In genomic region chr17:45240545-45240944, GRCm38 (mm10) we compare ENCODE assay signal across 21 mouse cellular contexts.
DNase-seq lines count a peak whose midpoint lies in the region; ATAC-seq lines count a peak whose summit lies in the region.
"Had no signal": no experiment of that assay in that cellular context is flagged by ENCODE, and none has a peak within 500 bp of the region (broad histone marks: within the 10 kb centered on the region; RNA-seq: fewer than 3 reads in every experiment).

No protein-coding gene starts in this region.

- ATAC-seq in kidney, embryonic 14.5 days (ENCODE audit: low FRiP score, low TSS enrichment) = no peak
- ATAC-seq in midbrain, embryonic 12.5 days (ENCODE audit: low FRiP score, low read depth) = peak; percentile 13; the same call in 1 of the 2 replicates
- no peak for ATAC-seq in midbrain, embryonic 16.5 days
- ATAC-seq: intestine, postnatal 0 days; liver, postnatal 0 days; midbrain, embryonic 15.5 days had no signal

- 55% methylated on average over 6 of the region's 6 CpGs for WGBS in kidney, embryonic 14.5 days
- 67% methylated on average over 6 of the region's 6 CpGs for WGBS in midbrain, embryonic 12.5 days
- WGBS in midbrain, embryonic 16.5 days = 57% methylated on average over 6 of the region's 6 CpGs
- WGBS in heart, embryonic 10.5 days = 78% methylated on average over 6 of the region's 6 CpGs

- no peaks in the 10 kb centered on the region for H3K36me3 ChIP-seq in kidney, embryonic 14.5 days (ENCODE audit: control insufficient read depth, insufficient read depth, low read length)
- H3K36me3 ChIP-seq in midbrain, embryonic 12.5 days = no peaks in the 10 kb centered on the region
- no peaks in the 10 kb centered on the region for H3K36me3 ChIP-seq in midbrain, embryonic 16.5 days (ENCODE audit: control insufficient read depth, insufficient read depth, low read length)
- no peaks in the 10 kb centered on the region for H3K36me3 ChIP-seq in heart, embryonic 10.5 days
- H3K36me3 ChIP-seq: embryonic facial prominence, embryonic 15.5 days; hindbrain, embryonic 12.5 days; limb, embryonic 12.5 days; midbrain, embryonic 15.5 days had no signal

- H3K27ac ChIP-seq in kidney, embryonic 14.5 days (ENCODE audit: low read depth, low read length) = no peak overlapping the region
- no peak overlapping the region for H3K27ac ChIP-seq in midbrain, embryonic 12.5 days (replicated peaks)
- H3K27ac ChIP-seq in midbrain, embryonic 16.5 days (ENCODE audit: low read length) = no peak overlapping the region
- H3K27ac ChIP-seq in heart, embryonic 10.5 days = no peak overlapping the region
- H3K27ac ChIP-seq: embryonic facial prominence, embryonic 15.5 days; hindbrain, embryonic 12.5 days; limb, embryonic 12.5 days; midbrain, embryonic 15.5 days had no signal

- H3K27me3 ChIP-seq in kidney, embryonic 14.5 days (ENCODE audit: control insufficient read depth, insufficient read depth, low read length) = no peaks in the 10 kb centered on the region
- peaks cover 54% of the 10 kb centered on the region for H3K27me3 ChIP-seq in midbrain, embryonic 12.5 days
- H3K27me3 ChIP-seq in midbrain, embryonic 16.5 days (ENCODE audit: control insufficient read depth, insufficient read depth, low read depth, low read length) = no peaks in the 10 kb centered on the region
- no peaks in the 10 kb centered on the region for H3K27me3 ChIP-seq in heart, embryonic 10.5 days (ENCODE audit: insufficient read depth, poor library complexity, severe bottlenecking)
- H3K27me3 ChIP-seq: hindbrain, embryonic 12.5 days had no signal

- no peak overlapping the region for H3K4me3 ChIP-seq in kidney, embryonic 14.5 days (ENCODE audit: low read length)
- H3K4me3 ChIP-seq in midbrain, embryonic 12.5 days = no peak overlapping the region
- H3K4me3 ChIP-seq in midbrain, embryonic 16.5 days (ENCODE audit: low read depth, low read length) = no peak overlapping the region
- no peak overlapping the region for H3K4me3 ChIP-seq in heart, embryonic 10.5 days
- H3K4me3 ChIP-seq: embryonic facial prominence, embryonic 15.5 days; hindbrain, embryonic 12.5 days; limb, embryonic 12.5 days; midbrain, embryonic 15.5 days had no signal

- H3K9ac ChIP-seq in kidney, embryonic 14.5 days (ENCODE audit: low read depth, low read length) = no peak overlapping the region
- H3K9ac ChIP-seq in midbrain, embryonic 12.5 days (replicated peaks) = no peak overlapping the region
- H3K9ac ChIP-seq in midbrain, embryonic 16.5 days (ENCODE audit: low read depth, low read length) = no peak overlapping the region
- H3K9ac ChIP-seq: embryonic facial prominence, embryonic 15.5 days; hindbrain, embryonic 12.5 days; limb, embryonic 12.5 days; liver, postnatal 0 days; midbrain, embryonic 15.5 days had no signal

- peaks cover 7% of the 10 kb centered on the region; the same call in 1 of the 2 replicates for H3K9me3 ChIP-seq in kidney, embryonic 14.5 days (ENCODE audit: control insufficient read depth, low read length)
- 0 out of 2 replicates have a peak, but pooled peaks cover 5% of the 10 kb centered on the region for H3K9me3 ChIP-seq in midbrain, embryonic 12.5 days
- no peaks in the 10 kb centered on the region for H3K9me3 ChIP-seq in midbrain, embryonic 16.5 days (replicated peaks; ENCODE audit: control insufficient read depth, low read length, poor library complexity, severe bottlenecking)
- peaks cover 7% of the 10 kb centered on the region for H3K9me3 ChIP-seq in heart, embryonic 10.5 days
- H3K9me3 ChIP-seq: embryonic facial prominence, embryonic 15.5 days; midbrain, embryonic 15.5 days had no signal

- DNase-seq in kidney, postnatal 10 days = peak; percentile 36
- DNase-seq in NIH3T3 (ENCODE audit: low read depth) = peak; percentile 47
- DNase-seq in lung, postnatal 4 days = peak; percentile 22 to 51
- DNase-seq in heart, embryonic 10.5 days (ENCODE audit: low spot score) = no peak
- DNase-seq in urinary bladder, postnatal 36 days (ENCODE audit: low spot score in 2 of 2) = no peak
- DNase-seq: adrenal gland, postnatal 36 days; cerebellum, adult 11 months; cerebellum, postnatal 14 days; gastrocnemius, postnatal 25 days; heart, adult 18-20 months; liver, postnatal 0 days; thymus, adult 2 months had no signal

- no peak overlapping the region for H3K4me2 ChIP-seq in kidney, embryonic 14.5 days (replicated peaks; ENCODE audit: low read depth, low read length)
- no peak overlapping the region for H3K4me2 ChIP-seq in midbrain, embryonic 12.5 days (replicated peaks)
- H3K4me2 ChIP-seq in midbrain, embryonic 16.5 days (ENCODE audit: low read length) = no peak overlapping the region
- H3K4me2 ChIP-seq: embryonic facial prominence, embryonic 15.5 days; hindbrain, embryonic 12.5 days; limb, embryonic 12.5 days; liver, embryonic 11.5 days; midbrain, embryonic 15.5 days had no signal

- no peaks in the 10 kb centered on the region for H3K4me1 ChIP-seq in kidney, embryonic 14.5 days (ENCODE audit: control insufficient read depth, insufficient read depth, low read length)
- no peaks in the 10 kb centered on the region for H3K4me1 ChIP-seq in midbrain, embryonic 12.5 days
- H3K4me1 ChIP-seq in midbrain, embryonic 16.5 days (ENCODE audit: control insufficient read depth, insufficient read depth, low read length) = no peaks in the 10 kb centered on the region; the same call in 1 of the 2 replicates
- peaks cover 3% of the 10 kb centered on the region; the same call in 1 of the 2 replicates for H3K4me1 ChIP-seq in heart, embryonic 10.5 days
- H3K4me1 ChIP-seq: hindbrain, embryonic 12.5 days; midbrain, embryonic 15.5 days had no signal

Comparison
In these comparisons a context has a peak if more than half of its experiments do, and no peak if none do; other contexts are left out.
1. DNase-seq: peak in kidney, postnatal 10 days (single experiment), NIH3T3 (single experiment) and lung, postnatal 4 days (2 of 2); none in heart, embryonic 10.5 days (single experiment) and urinary bladder, postnatal 36 days (0 of 2).